Mouse (Mus musculus) ES-E14 (cell line): ENCODE data around the gene Pkhd1. TPM values are rescaled to one million over a fixed set of nuclear protein-coding genes. Genes with fewer than 3 reads are reported as not detected.

Experiments
- DNase-seq: peaks from one replicate; pipeline ENCODE4 v3.0.0-alpha.2; 2013; ENCODE audit warnings: low read depth, low spot score
- H3K27ac ChIP-seq: 2 replicates; pipeline ENCODE4 v1.5.1; 2012; ENCODE audit warnings: low read depth, mild to moderate bottlenecking, low read length, moderate library complexity, mixed read lengths; ENCODE audit not compliant: poor library complexity, insufficient read depth, severe bottlenecking
- H3K36me3 ChIP-seq: 2 replicates; pipeline ENCODE4 v1.6.1; 2012; ENCODE audit warnings: mild to moderate bottlenecking, low read length, moderate library complexity, mixed read lengths; ENCODE audit not compliant: control insufficient read depth, poor library complexity, insufficient read depth, severe bottlenecking
- H3K4me1 ChIP-seq, 2 experiments: fragments of 150-350 bp in 1 of 2; sonication (generic) in 1 of 2; 2 replicates each; pipeline ENCODE4 v1.6.1; 2012; ENCODE audit warnings: low read length in 2 of 2, mild to moderate bottlenecking in 1 of 2, mixed read lengths in 1 of 2; ENCODE audit not compliant: control insufficient read depth in 2 of 2, insufficient read depth in 2 of 2, poor library complexity in 1 of 2
- H3K4me3 ChIP-seq, 2 experiments: fragments of 150-350 bp in 1 of 2; sonication (generic) in 1 of 2; 2 replicates each; pipeline ENCODE4 v1.5.1; 2012; ENCODE audit warnings: low read length in 2 of 2, low read depth in 1 of 2, mild to moderate bottlenecking in 1 of 2, mixed read lengths in 1 of 2; ENCODE audit not compliant: insufficient read depth in 1 of 2, poor library complexity in 1 of 2, severe bottlenecking in 1 of 2
- H3K9ac ChIP-seq: 2 replicates; pipeline ENCODE4 v1.6.1; 2012; ENCODE audit warnings: low read depth, mild to moderate bottlenecking, low read length, mixed read lengths; ENCODE audit not compliant: poor library complexity, insufficient read depth, severe bottlenecking
- H3K9me3 ChIP-seq: fragments of 150-350 bp; sonication (generic); 2 replicates; pipeline ENCODE4 v1.6.1; 2012; ENCODE audit warnings: low read depth, mild to moderate bottlenecking, low read length; ENCODE audit not compliant: control insufficient read depth, insufficient read depth
- CHD2 ChIP-seq: IDR thresholded peaks from 2 replicates; pipeline ENCODE4 v1.6.1; 2014; ENCODE audit warnings: mild to moderate bottlenecking, low read depth, low read length, inconsistent platforms
- HCFC1 ChIP-seq: IDR thresholded peaks from 2 replicates; pipeline ENCODE4 v1.6.1; 2012; ENCODE audit warnings: low read length, inconsistent platforms, borderline replicate concordance; ENCODE audit not compliant: insufficient read depth
- MAFK ChIP-seq: IDR thresholded peaks from 2 replicates; pipeline ENCODE4 v1.6.1; 2014; ENCODE audit warnings: mild to moderate bottlenecking, low read depth, low read length, inconsistent platforms; ENCODE audit not compliant: insufficient read depth
- ZC3H11A ChIP-seq: IDR thresholded peaks from 2 replicates; pipeline ENCODE4 v1.6.1; 2012; ENCODE audit warnings: low read depth, mild to moderate bottlenecking, inconsistent platforms, low read length, borderline replicate concordance
- ZNF384 ChIP-seq: IDR thresholded peaks from 2 replicates; pipeline ENCODE4 v1.6.1; 2012; ENCODE audit warnings: low read depth, low read length, inconsistent platforms
- in situ Hi-C, 2 experiments: fragments of 600-800 bp; cut with MboI; formaldehyde crosslinking; loops; one replicate each; pipeline ENCODE4 v1.15.1; 2025; ENCODE audit warnings: low sequenced_read_pairs in 2 of 2, inconsistent platforms in 1 of 2; ENCODE audit not compliant: unreplicated experiment in 2 of 2
- total RNA-seq: library from RNA; depleted of rRNA; stranded (reverse); fragments of 300-350 nt; gene quantifications from 2 replicates; pipeline ENCODE4 v1.2.3, GENCODE M21; 2012

The Pkhd1 gene
- total RNA-seq, 1 experiment, result 2.0 TPM

- H3K36me3 ChIP-seq, result no peaks in the 10 kb centered on the region
- H3K27ac ChIP-seq, result no peak overlapping the region
- no peaks in the 10 kb centered on the region for H3K4me1 ChIP-seq
- H3K9ac ChIP-seq, result no peak overlapping the region
- TF ChIP-seq CHD2 (no peak), HCFC1 (no peak), ZNF384 (no peak), ZC3H11A (no peak), MAFK (no peak)
- DNase-seq, result peak; percentile 49
- in situ Hi-C loops, result no loop called here
- no peaks in the 10 kb centered on the region for H3K9me3 ChIP-seq
- H3K4me3 ChIP-seq, result no peak overlapping the region
Measured at GRCm38 (mm10) chr1:20544526-20544925, 73.3 kb downstream of the Pkhd1 start.

DNA sequence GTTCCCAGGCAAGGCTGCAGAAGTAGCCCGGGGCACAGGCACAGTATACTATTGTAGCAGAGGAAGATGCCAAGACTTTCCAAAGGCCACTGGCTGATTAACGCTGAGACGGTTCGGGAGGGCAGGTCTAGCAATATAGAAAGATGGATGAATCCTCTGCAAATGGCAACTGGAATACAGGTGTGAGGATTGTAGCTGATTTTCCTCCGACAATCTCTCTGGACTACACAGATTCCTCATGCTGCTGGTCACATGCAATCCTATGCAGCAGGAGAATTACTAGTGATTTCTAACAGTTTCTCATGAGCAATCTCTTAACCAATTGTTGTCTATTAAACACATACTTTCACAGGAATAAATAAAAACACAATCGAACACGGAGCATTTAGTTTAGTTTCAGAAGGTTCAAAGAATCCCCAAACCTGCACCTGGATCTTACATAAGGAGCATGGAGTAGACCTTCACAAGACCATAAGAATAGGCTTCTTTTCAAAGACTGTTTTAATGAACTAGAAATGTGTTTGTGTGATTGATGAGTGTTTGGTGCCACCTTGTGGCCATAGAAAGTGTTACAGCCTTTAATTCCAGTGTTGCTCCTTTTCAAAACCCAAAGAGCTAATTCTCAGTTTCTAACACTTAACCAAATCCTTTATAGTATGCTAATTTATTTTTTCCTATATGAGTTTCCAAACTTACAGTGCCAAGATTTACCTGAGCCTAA is 104.3 kb downstream of the Pkhd1 start:
- H3K9me3 ChIP-seq, result no peaks in the 10 kb centered on the region
- H3K4me1 ChIP-seq, result no peaks in the 10 kb centered on the region
- DNase-seq, result peak; percentile 59
- H3K4me3 ChIP-seq, result no peak overlapping the region
- no peak for TF ChIP-seq MAFK
- no peak for TF ChIP-seq HCFC1
- no peak for TF ChIP-seq ZNF384
- TF ChIP-seq ZC3H11A, result peak; percentile 49; the same call in 1 of the 2 replicates
- no peak for TF ChIP-seq CHD2
- H3K9ac ChIP-seq, result no peak overlapping the region
- in situ Hi-C loops, result loop anchor here (10.0 to 25.0 kb wide), 2 partner anchors 201 to 209 kb away; no protein-coding TSS in a partner anchor
- H3K36me3 ChIP-seq, result no peaks in the 10 kb centered on the region
- H3K27ac ChIP-seq, result no peak overlapping the region

GRCm38 (mm10) chr1:20498965-20499364 is 118.9 kb downstream of the Pkhd1 start:
- Histone ChIP-seq H3K9me3 (no peaks in the 10 kb centered on the region), H3K4me1 (no peaks in the 10 kb centered on the region), H3K4me3 (no peak overlapping the region), H3K36me3 (no peaks in the 10 kb centered on the region), H3K27ac (no peak overlapping the region), H3K9ac (no peak overlapping the region)
- in situ Hi-C loops, result no loop called here
- DNase-seq, result no peak
- TF ChIP-seq CHD2, result no peak
- no peak for TF ChIP-seq ZNF384
- TF ChIP-seq ZC3H11A, result no peak

- Histone ChIP-seq H3K4me1 (no peaks in the 10 kb centered on the region), H3K9ac (no peak overlapping the region), H3K36me3 (no peaks in the 10 kb centered on the region), H3K27ac (no peak overlapping the region), H3K4me3 (peak overlapping the region; percentile 35 to 40; a peak in 3 of 4 replicates), H3K9me3 (no peaks in the 10 kb centered on the region)
- in situ Hi-C loops, result no loop called here
- DNase-seq, result no peak
- TF ChIP-seq MAFK (peak; percentile 90), HCFC1 (no peak), ZNF384 (no peak)
Measured at GRCm38 (mm10) chr1:20486087-20486486, 131.8 kb downstream of the Pkhd1 start.

- H3K36me3 ChIP-seq, result no peaks in the 10 kb centered on the region
- no peaks in the 10 kb centered on the region for H3K9me3 ChIP-seq
- no peak for DNase-seq
- H3K27ac ChIP-seq, result no peak overlapping the region
- TF ChIP-seq ZC3H11A (no peak), MAFK (no peak), CHD2 (no peak)
- no peak overlapping the region for H3K4me3 ChIP-seq
- in situ Hi-C loops, result no loop called here
- H3K4me1 ChIP-seq, result no peaks in the 10 kb centered on the region
- H3K9ac ChIP-seq, result no peak overlapping the region
Measured at GRCm38 (mm10) chr1:20481843-20482242, 136.0 kb downstream of the Pkhd1 start.
